Mouse (Mus musculus) limb, embryonic 12.5 days (tissue): Measurements from ENCODE around the gene Trmo. TPM values are rescaled to one million over a fixed set of nuclear protein-coding genes. Genes with fewer than 3 reads are reported as not detected.

Source experiments
- ATAC-seq: fragments of 200-750 bp; cut with Nextera tagmentation; 2 replicates; pipeline ENCODE4 v1.8.0; 2017; ENCODE audit warnings: low read depth, moderate TSS enrichment; ENCODE audit not compliant: insufficient number of reproducible peaks, insufficient read depth, low FRiP score, low TSS enrichment
- H3K27ac ChIP-seq: fragments of 300-500 bp; sonication (generic); 2 replicates; pipeline ENCODE4 v1.5.1; 2016; ENCODE audit warnings: mild to moderate bottlenecking, moderate library complexity
- H3K27me3 ChIP-seq: fragments of 300-500 bp; sonication (generic); 2 replicates; pipeline ENCODE4 v1.6.1; 2016; ENCODE audit warnings: mild to moderate bottlenecking, moderate library complexity
- H3K36me3 ChIP-seq: fragments of 300-500 bp; sonication (generic); 2 replicates; pipeline ENCODE4 v1.6.1; 2016; ENCODE audit warnings: mild to moderate bottlenecking, moderate library complexity
- H3K4me1 ChIP-seq: fragments of 300-500 bp; sonication (generic); replicated peaks from 2 replicates; pipeline ENCODE4 v1.6.1; 2016
- H3K4me2 ChIP-seq: fragments of 300-500 bp; sonication (generic); 2 replicates; pipeline ENCODE4 v1.6.1; 2016; ENCODE audit warnings: mild to moderate bottlenecking, moderate library complexity
- H3K4me3 ChIP-seq: fragments of 300-500 bp; sonication (generic); replicated peaks from 2 replicates; pipeline ENCODE4 v1.5.1; 2016; ENCODE audit warnings: mild to moderate bottlenecking
- H3K9ac ChIP-seq: fragments of 300-500 bp; sonication (generic); replicated peaks from 2 replicates; pipeline ENCODE4 v1.6.1; 2016; ENCODE audit warnings: mild to moderate bottlenecking, moderate library complexity
- H3K9me3 ChIP-seq: fragments of 300-500 bp; sonication (generic); 2 replicates; pipeline ENCODE4 v1.6.1; 2016; ENCODE audit warnings: mild to moderate bottlenecking, moderate library complexity
- WGBS: fragments of 180-500 bp; shearing (Covaris S2); methylation state at CpG from one replicate; pipeline ENCODE4 v1.1.7; 2016; 5-methylcytosine and 5-hydroxymethylcytosine counted together
- polyA plus RNA-seq: library from polyadenylated mRNA; unstranded; fragments of >200 nt; fragmentation: Nextera tagmentation; extraction: Ambion mirVana; gene quantifications from 2 replicates; pipeline ENCODE4 v1.2.1, GENCODE M21; 2016

The Trmo gene
- 8.8 and 9.0 TPM in 2 replicates for polyA plus RNA-seq

- peak within 1 kb of the TSS; percentile 84 for H3K9ac ChIP-seq
- WGBS, result under 1% methylated on average over 56 of the region's 56 CpGs
- H3K9me3 ChIP-seq, result no peaks in the 10 kb centered on the region
- peak within 1 kb of the TSS; percentile 62 for H3K4me3 ChIP-seq
- no peaks in the 10 kb centered on the region for H3K4me1 ChIP-seq
- peak; percentile 95 for ATAC-seq
- peak within 1 kb of the TSS; percentile 93 for H3K27ac ChIP-seq
- peaks cover 20% of the 10 kb centered on the region for H3K36me3 ChIP-seq
- peak within 1 kb of the TSS; percentile 65 for H3K4me2 ChIP-seq
- H3K27me3 ChIP-seq, result no peaks in the 10 kb centered on the region; the same call in 1 of the 2 replicates
Measured at GRCm38 (mm10) chr4:46389013-46389611, at the start of gene Trmo. Gene Trmo, minus strand, starts transcription at chr4:46389437.

GRCm38 (mm10) chr4:46432339-46433036 lies 43.3 kb upstream of the Trmo start:
- Histone ChIP-seq H3K9ac (no peak overlapping the region), H3K4me2 (no peak overlapping the region), H3K4me3 (no peak overlapping the region), H3K27ac (no peak overlapping the region), H3K4me1 (no peaks in the 10 kb centered on the region), H3K27me3 (no peaks in the 10 kb centered on the region), H3K36me3 (no peaks in the 10 kb centered on the region), H3K9me3 (no peaks in the 10 kb centered on the region)
- WGBS, result 83% methylated on average over 12 of the region's 12 CpGs
- no peak for ATAC-seq

- Histone ChIP-seq H3K27ac (no peak overlapping the region), H3K4me2 (no peak overlapping the region), H3K9me3 (no peaks in the 10 kb centered on the region), H3K4me3 (no peak overlapping the region), H3K4me1 (no peaks in the 10 kb centered on the region), H3K27me3 (no peaks in the 10 kb centered on the region), H3K36me3 (no peaks in the 10 kb centered on the region), H3K9ac (no peak overlapping the region)
- 67% methylated on average over 10 of the region's 10 CpGs for WGBS
- ATAC-seq, result no peak
Measured at GRCm38 (mm10) chr4:46428903-46429499, 39.8 kb upstream of the Trmo start.

- Histone ChIP-seq H3K4me1 (no peaks in the 10 kb centered on the region), H3K9me3 (no peaks in the 10 kb centered on the region), H3K9ac (no peak overlapping the region), H3K36me3 (no peaks in the 10 kb centered on the region), H3K4me3 (no peak overlapping the region), H3K4me2 (no peak overlapping the region), H3K27me3 (no peaks in the 10 kb centered on the region), H3K27ac (no peak overlapping the region)
- 59% methylated on average over 8 of the region's 8 CpGs for WGBS
- no peak for ATAC-seq
Measured at GRCm38 (mm10) chr4:46422625-46423024, 33.4 kb upstream of the Trmo start.

- WGBS, result 83% methylated on average over 9 of the region's 9 CpGs
Measured at GRCm38 (mm10) chr4:46418851-46419250, 29.6 kb upstream of the Trmo start.

GRCm38 (mm10) chr4:46417491-46417890 lies 28.3 kb upstream of the Trmo start:
- Histone ChIP-seq H3K27ac (no peak overlapping the region), H3K27me3 (no peaks in the 10 kb centered on the region), H3K4me3 (no peak overlapping the region), H3K4me1 (no peaks in the 10 kb centered on the region), H3K9ac (no peak overlapping the region), H3K4me2 (no peak overlapping the region), H3K36me3 (no peaks in the 10 kb centered on the region), H3K9me3 (no peaks in the 10 kb centered on the region)
- ATAC-seq, result no peak
- 63% methylated on average over 3 of the region's 3 CpGs for WGBS

More at GRCm38 (mm10) chr4:46418851-46419250, 29.6 kb upstream of the Trmo start:
- no peak overlapping the region for H3K4me3 ChIP-seq
- H3K9me3 ChIP-seq, result no peaks in the 10 kb centered on the region
- H3K27me3 ChIP-seq, result no peaks in the 10 kb centered on the region
- no peak overlapping the region for H3K27ac ChIP-seq
- no peak for ATAC-seq
- H3K36me3 ChIP-seq, result no peaks in the 10 kb centered on the region
- no peaks in the 10 kb centered on the region for H3K4me1 ChIP-seq
- no peak overlapping the region for H3K9ac ChIP-seq
- H3K4me2 ChIP-seq, result no peak overlapping the region

- WGBS, result 75% methylated on average over 7 of the region's 7 CpGs
- ATAC-seq, result no peak
Measured at GRCm38 (mm10) chr4:46413406-46413805, 24.2 kb upstream of the Trmo start, which contains the start of gene Hemgn. Gene Hemgn, minus strand, starts transcription at chr4:46413506.

GRCm38 (mm10) chr4:46412113-46412512 lies 22.9 kb upstream of the Trmo start:
- Histone ChIP-seq H3K36me3 (no peaks in the 10 kb centered on the region), H3K4me2 (no peak overlapping the region), H3K27me3 (no peaks in the 10 kb centered on the region), H3K4me1 (no peaks in the 10 kb centered on the region), H3K27ac (no peak overlapping the region), H3K9ac (no peak overlapping the region), H3K9me3 (no peaks in the 10 kb centered on the region), H3K4me3 (no peak overlapping the region)
- 81% methylated on average over 1 of the region's 1 CpGs for WGBS
- no peak for ATAC-seq

More at GRCm38 (mm10) chr4:46413406-46413805, 24.2 kb upstream of the Trmo start, which contains the start of gene Hemgn:
- Histone ChIP-seq H3K9me3 (no peaks in the 10 kb centered on the region), H3K27me3 (no peaks in the 10 kb centered on the region), H3K36me3 (no peaks in the 10 kb centered on the region), H3K27ac (no peak within 1 kb of the TSS), H3K4me2 (no peak within 1 kb of the TSS), H3K4me3 (no peak within 1 kb of the TSS), H3K4me1 (no peaks in the 10 kb centered on the region), H3K9ac (no peak within 1 kb of the TSS)

- ATAC-seq, result no peak
- no peaks in the 10 kb centered on the region for H3K36me3 ChIP-seq
- H3K27ac ChIP-seq, result no peak overlapping the region
- H3K4me3 ChIP-seq, result no peak overlapping the region
- no peaks in the 10 kb centered on the region for H3K9me3 ChIP-seq
- H3K9ac ChIP-seq, result no peak overlapping the region
- no peaks in the 10 kb centered on the region for H3K27me3 ChIP-seq
- no peaks in the 10 kb centered on the region for H3K4me1 ChIP-seq
- no peak overlapping the region for H3K4me2 ChIP-seq
- 75% methylated on average over 6 of the region's 6 CpGs for WGBS
Measured at GRCm38 (mm10) chr4:46411489-46411888, 22.3 kb upstream of the Trmo start.

GRCm38 (mm10) chr4:46410677-46411076 lies 21.4 kb upstream of the Trmo start:
- H3K9me3 ChIP-seq, result no peaks in the 10 kb centered on the region
- WGBS, result 88% methylated on average over 5 of the region's 5 CpGs
- H3K4me1 ChIP-seq, result no peaks in the 10 kb centered on the region
- H3K4me2 ChIP-seq, result no peak overlapping the region
- H3K27me3 ChIP-seq, result no peaks in the 10 kb centered on the region
- ATAC-seq, result no peak
- no peak overlapping the region for H3K9ac ChIP-seq
- no peaks in the 10 kb centered on the region for H3K36me3 ChIP-seq
- H3K4me3 ChIP-seq, result no peak overlapping the region
- H3K27ac ChIP-seq, result no peak overlapping the region

GRCm38 (mm10) chr4:46406966-46407703 lies 17.9 kb upstream of the Trmo start:
- Histone ChIP-seq H3K9me3 (no peaks in the 10 kb centered on the region), H3K36me3 (no peaks in the 10 kb centered on the region), H3K9ac (no peak overlapping the region), H3K4me2 (no peak overlapping the region), H3K4me1 (no peaks in the 10 kb centered on the region), H3K27me3 (no peaks in the 10 kb centered on the region), H3K27ac (no peak overlapping the region), H3K4me3 (no peak overlapping the region)
- WGBS, result 88% methylated on average over 8 of the region's 8 CpGs
- ATAC-seq, result no peak
